Mouse (Mus musculus): Measurements from ENCODE around the gene Gm49321. TPM values are rescaled to one million over a fixed set of nuclear protein-coding genes. Genes with fewer than 3 reads are reported as not detected.

Gm49321 gene
- polyA plus RNA-seq (2012; rRNA removed), result 0.39 TPM in 1 of 2 replicates, not detected in the other

GRCm38 (mm10) chr12:73937353-73937752 is at the start of gene Gm49321:
Gene Gm49321, plus strand, starts transcription at chr12:73937653.

GRCm38 (mm10) chr12:73964291-73965281 is 27.1 kb downstream of the Gm49321 start, which contains the start of gene Snapc1:
Gene Snapc1, plus strand, starts transcription at chr12:73964481.

GRCm38 (mm10) chr12:73997297-73998127 is 60.1 kb downstream of the Gm49321 start, which contains the start of gene Syt16:
Gene Syt16, plus strand, starts transcription at chr12:73997661.

Other genes starting within 250 kb of the Gm49321 start
- gene Hif1a, start 36.3 kb upstream of the Gm49321 start, polyA plus RNA-seq (2012; rRNA removed), result 60.2 and 61.9 TPM in 2 replicates
- gene Snapc1, start 26.8 kb downstream of the Gm49321 start, polyA plus RNA-seq (2012; rRNA removed), result 34.3 and 37.9 TPM in 2 replicates
- 32.2 and 33.6 TPM in 2 replicates for gene Syt16, start 60.0 kb downstream of the Gm49321 start, polyA plus RNA-seq (2012; rRNA removed)